Mouse (Mus musculus) thymus, postnatal 10 days (tissue): Measurements from ENCODE around the gene Edn1.

Experiments used
- DNase-seq, 2 experiments: peaks; one replicate each; pipeline ENCODE4 v3.0.0; 2021; ENCODE audit warnings: low spot score in 2 of 2

Gene Edn1

GRCm38 (mm10) chr13:42301161-42301721, at the start of gene Edn1:
TSS of gene Edn1 (plus strand) at chr13:42301476.
- peak in 1 of 2 experiments; percentile 6 for DNase-seq

GRCm38 (mm10) chr13:42253821-42254220, 47.5 kb upstream of the Edn1 start:
- no peak for DNase-seq

- no peak for DNase-seq
Observed at GRCm38 (mm10) chr13:42255105-42255504, 46.2 kb upstream of the Edn1 start.

GRCm38 (mm10) chr13:42258422-42258821, 42.9 kb upstream of the Edn1 start:
- DNase-seq, result no peak

GRCm38 (mm10) chr13:42260667-42261066, 40.6 kb upstream of the Edn1 start:
- DNase-seq, result no peak

GRCm38 (mm10) chr13:42270051-42270450, 31.2 kb upstream of the Edn1 start:
- no peak for DNase-seq

GRCm38 (mm10) chr13:42276774-42277454, 24.4 kb upstream of the Edn1 start:
- no peak for DNase-seq

- DNase-seq, result no peak
Observed at GRCm38 (mm10) chr13:42277751-42278150, 23.5 kb upstream of the Edn1 start.

- no peak for DNase-seq
Observed at GRCm38 (mm10) chr13:42285896-42286295, 15.4 kb upstream of the Edn1 start.

- no peak for DNase-seq
Observed at GRCm38 (mm10) chr13:42286768-42287167, 14.5 kb upstream of the Edn1 start.

- DNase-seq, result no peak
Observed at GRCm38 (mm10) chr13:42292593-42292992, 8.7 kb upstream of the Edn1 start.

GRCm38 (mm10) chr13:42298302-42298701, 3.0 kb upstream of the Edn1 start:
- no peak for DNase-seq

GRCm38 (mm10) chr13:42298766-42299165, 2.5 kb upstream of the Edn1 start:
- DNase-seq, result no peak

GRCm38 (mm10) chr13:42300567-42300966, 709 bp upstream of the Edn1 start:
- DNase-seq, result peak; percentile 13 to 69

- DNase-seq, result no peak
Observed at GRCm38 (mm10) chr13:42301961-42302861, 935 bp downstream of the Edn1 start.

GRCm38 (mm10) chr13:42303180-42303929, 2.1 kb downstream of the Edn1 start:
- no peak for DNase-seq

GRCm38 (mm10) chr13:42304139-42304538, 2.9 kb downstream of the Edn1 start:
- no peak for DNase-seq

- no peak for DNase-seq
Observed at GRCm38 (mm10) chr13:42306870-42307800, 5.9 kb downstream of the Edn1 start.

GRCm38 (mm10) chr13:42308368-42309103, 7.3 kb downstream of the Edn1 start:
- DNase-seq, result no peak

GRCm38 (mm10) chr13:42309804-42310203, 8.5 kb downstream of the Edn1 start:
- DNase-seq, result no peak
